Mouse (Mus musculus) C2C12 (cell line): ENCODE measurements at regions not wholly inside any gene's neighbourhood (a gene's known extent, or its start where the extent isn't known, plus 50 kb on each side); places are given as distances from the start of the nearest gene placed in this dataset.

Experiments used
- CEBPB ChIP-seq: IDR thresholded peaks from one replicate; pipeline ENCODE4 v1.6.1; 2011; ENCODE audit warnings: low read depth, mild to moderate bottlenecking, control low read depth, moderate library complexity
- MYOD1 ChIP-seq: IDR thresholded peaks from one replicate; pipeline ENCODE4 v1.6.1; 2011; ENCODE audit warnings: low read depth; ENCODE audit not compliant: control insufficient read depth, insufficient read length
- USF1 ChIP-seq: IDR thresholded peaks from one replicate; pipeline ENCODE4 v1.6.1; 2011; ENCODE audit warnings: low read depth, mild to moderate bottlenecking, control low read depth, moderate library complexity

DNA sequence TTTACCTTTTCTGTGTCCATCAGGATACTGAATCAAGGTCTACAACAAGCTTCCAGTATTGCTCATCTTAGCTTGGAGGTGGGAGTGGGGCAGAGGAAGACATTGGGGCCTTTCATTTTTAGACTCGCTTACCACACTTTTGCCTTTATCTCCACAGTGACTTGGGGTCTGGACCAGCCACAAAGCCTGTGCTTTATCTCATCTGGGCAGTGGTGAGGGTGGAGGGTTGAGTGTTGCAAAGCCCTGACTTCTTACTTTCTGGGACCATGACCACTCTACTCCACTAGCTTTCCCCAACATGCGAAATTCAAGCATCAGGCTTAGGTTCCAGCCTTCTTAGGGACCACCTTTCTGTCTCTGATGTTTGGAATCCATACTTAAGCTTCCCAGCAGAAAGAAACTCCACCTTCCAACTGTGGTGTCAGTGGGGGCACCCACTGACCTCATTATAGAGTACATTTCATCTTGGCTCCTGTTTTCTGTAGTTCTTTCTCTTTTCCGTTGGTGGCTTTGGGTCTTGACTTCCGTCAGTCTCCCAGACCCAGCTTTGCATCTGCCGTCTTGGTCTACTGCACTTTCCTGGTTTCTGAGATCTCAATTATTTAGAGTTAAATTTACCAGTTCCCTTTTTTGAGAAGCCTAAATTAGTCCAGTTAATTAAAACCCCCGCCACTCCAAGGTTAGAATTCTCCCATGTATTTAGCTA is 80.5 kb downstream of the Gm815 start:
- no peak for TF ChIP-seq CEBPB
- TF ChIP-seq USF1, result no peak
- TF ChIP-seq MYOD1, result no peak
